Mouse (Mus musculus) liver, adult 2 months (tissue): ENCODE data around the gene Psmb3.

ENCODE experiments used
- CTCF ChIP-seq: fragments of 200-500 bp; IDR thresholded peaks from 2 replicates; pipeline ENCODE4 v1.5.1; 2011; ENCODE audit warnings: low read depth, low read length, control low read depth
- POLR2A ChIP-seq: fragments of 200-500 bp; IDR thresholded peaks from 2 replicates; pipeline ENCODE4 v1.6.1; 2011; ENCODE audit warnings: low read length, control low read depth; ENCODE audit not compliant: insufficient read depth; ENCODE audit errors: extremely low read depth

- TF ChIP-seq CTCF (no peak), POLR2A (no peak)
Observed at GRCm38 (mm10) chr11:97716021-97716420, 12.8 kb downstream of the Psmb3 start.
